Mouse (Mus musculus) regulatory T cell (primary cell): ENCODE data around the gene Slco2a1.
"Not testable (repeated sequence)": the region's sequence is repeated elsewhere in the genome, so short reads cannot be mapped to it uniquely, and the experiment has no call there.

Experiments
- in situ Hi-C: fragments of 300-600 bp; cut with MboI, MseI; formaldehyde crosslinking; loops from one replicate; pipeline ENCODE4 v1.15.1; 2025; ENCODE audit warnings: high pct_unique_total_duplicates

Slco2a1 gene

GRCm38 (mm10) chr9:103082246-103082975 lies 93.9 kb downstream of the Slco2a1 start:
- in situ Hi-C loops, result no loop called here

DNA sequence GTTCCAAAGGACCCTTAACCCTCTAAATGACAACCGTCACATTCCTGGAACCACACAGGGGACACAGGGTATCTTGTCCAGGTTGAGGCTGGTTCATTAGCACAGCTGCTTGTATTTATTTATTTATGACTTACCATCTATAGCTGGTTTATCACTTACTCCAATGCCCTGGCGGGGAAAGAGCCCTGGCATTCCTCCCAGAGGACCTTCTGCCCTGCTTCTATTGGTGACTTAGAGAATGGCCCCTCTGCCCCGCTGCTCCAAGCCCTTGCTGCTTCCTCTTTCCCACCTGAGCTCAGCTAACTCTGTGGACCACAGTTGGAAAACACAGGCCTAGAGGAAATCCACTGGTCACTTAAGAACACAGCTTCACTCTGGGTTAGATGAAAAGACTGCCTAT lies 94.9 kb downstream of the Slco2a1 start:
- in situ Hi-C loops, result no loop called here

DNA sequence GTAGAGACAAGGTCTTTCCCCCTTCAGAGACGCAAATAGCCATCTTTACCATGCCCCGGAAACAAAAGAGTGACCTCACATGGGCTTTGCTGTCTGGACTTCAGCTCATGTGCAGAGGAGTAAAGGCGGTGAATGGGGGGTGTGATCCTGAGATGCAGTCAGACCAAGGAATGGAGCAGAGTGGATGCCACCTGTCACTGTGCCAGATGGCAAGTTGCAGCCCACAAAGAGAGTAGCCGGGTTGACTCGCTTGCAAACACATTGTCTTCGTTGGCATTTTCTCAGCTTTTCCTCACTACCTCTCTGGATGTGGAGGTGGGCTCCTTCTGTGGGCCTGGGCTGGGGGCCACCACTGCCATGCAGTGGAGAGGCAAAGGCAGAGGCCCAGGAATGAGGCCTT lies 98.2 kb downstream of the Slco2a1 start:
- in situ Hi-C loops, result no loop called here

DNA sequence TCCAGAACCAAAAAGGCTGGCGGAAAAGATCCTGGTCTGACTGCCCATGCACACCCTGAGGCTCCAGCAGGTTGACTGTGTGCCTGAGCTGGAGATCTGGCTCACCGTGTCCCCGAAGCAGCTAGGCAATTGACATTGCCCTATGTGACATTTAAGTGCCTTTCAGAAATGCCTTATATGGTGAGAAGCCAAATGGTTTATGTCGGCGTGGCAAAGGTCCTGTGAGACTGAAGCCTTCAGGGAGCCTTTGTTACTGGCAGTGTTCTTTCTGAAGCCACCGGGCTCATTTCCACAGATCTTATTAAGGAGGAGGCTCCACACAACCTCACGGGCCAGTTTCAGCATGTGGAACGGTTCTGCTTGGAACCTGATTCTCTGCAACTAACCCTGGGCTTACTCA lies 98.8 kb downstream of the Slco2a1 start:
- in situ Hi-C loops, result no loop called here

DNA sequence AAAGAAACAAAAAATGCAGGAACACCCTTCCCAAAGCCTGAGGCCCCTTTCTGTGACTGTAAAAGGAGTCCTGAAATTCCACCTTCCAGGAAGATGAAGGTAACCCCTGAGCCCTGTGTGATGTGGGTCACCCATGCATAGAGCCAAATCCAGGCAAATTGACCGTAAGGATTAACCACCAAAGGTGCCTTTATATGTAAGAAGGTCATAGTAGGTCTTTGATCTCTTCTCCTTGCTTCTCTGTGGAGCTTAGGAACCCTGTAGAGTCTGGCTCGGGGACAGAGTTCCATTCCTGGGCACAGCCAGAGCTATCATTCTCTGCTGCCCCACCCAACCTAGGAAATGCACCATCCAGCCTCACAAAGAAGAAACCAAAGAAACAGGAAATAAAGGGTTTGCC lies 100.1 kb downstream of the Slco2a1 start:
- in situ Hi-C loops, result no loop called here

DNA sequence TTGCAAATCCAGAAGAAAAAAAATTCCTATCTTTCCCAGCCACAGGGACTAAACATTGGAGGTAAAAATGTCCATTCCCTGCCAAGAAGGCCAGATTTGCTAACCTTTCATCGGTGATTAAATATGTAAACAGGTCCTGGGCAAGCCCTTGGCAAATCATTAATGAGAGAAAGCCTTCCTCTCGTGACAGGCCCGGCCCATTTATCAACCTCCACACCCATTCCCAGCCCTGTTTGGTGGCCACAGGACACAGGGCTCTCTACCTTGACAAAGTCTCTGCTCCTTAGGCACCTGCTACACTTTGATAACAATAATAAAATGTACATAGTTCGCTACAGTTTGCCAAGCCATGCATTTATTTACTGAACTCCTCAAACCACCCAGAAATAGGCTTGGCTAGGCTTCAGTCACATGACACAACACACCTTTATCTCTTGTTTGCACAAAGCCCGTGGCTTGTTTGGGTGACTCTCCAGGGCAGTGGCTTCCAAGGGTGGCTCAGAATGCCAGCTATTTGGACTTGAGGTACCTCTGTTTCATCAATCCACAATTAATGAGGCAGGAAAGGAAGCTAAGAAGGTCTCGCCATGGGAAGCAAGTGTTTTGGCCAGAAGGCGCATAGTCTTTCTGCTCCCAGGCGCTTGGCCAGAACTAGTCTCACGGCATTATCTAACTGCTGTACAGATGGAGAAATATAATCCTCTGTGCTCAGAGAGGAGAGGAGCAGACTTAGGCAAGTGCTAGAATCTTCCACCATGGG lies 101.8 kb downstream of the Slco2a1 start:
- in situ Hi-C loops, result loop anchor here (5.0 kb wide), 1 partner anchor 212 kb away; no protein-coding TSS in a partner anchor

DNA sequence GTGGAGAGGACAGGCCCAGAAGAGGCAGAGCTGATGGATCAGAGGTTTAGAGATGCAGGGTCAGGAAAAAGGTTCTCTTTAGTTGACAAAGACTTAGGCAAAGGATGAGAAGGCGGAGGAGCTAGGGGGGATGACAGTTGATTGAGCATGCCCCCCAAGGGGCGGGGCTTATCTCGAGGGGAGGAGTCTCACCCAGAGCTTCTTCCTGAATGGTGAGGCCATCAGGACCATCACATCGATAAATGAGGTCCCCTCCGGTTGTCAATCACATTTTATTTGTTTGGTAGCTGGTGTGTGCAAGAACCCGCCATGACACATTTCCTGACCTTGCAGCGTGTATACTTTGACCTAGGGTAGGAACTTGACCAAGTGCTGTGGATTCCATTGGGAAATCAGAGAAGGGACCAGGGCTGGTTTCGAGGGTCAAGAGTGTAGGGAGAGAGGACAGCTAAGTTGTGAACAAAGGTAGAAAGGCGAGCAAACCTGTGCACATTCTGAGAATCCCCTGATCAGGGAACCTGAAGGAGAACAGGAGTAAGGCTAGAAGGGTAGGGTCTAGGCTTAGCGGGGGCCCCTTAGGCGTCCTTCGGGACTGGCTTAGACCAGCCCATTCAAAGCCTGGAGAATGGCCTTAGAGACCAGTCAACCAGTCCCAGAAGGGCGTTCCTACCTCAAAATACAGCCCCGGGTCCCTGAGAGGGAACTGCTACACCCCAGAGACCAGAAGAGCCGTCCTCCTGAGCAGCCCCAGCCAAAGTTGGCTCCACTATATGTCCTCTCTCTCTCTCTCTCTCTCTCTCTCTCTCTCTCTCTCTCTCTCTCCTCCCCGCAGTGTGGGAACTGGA lies 102.7 kb downstream of the Slco2a1 start:
- in situ Hi-C loops, result loop anchor here (5.0 kb wide), 1 partner anchor 211 kb away; no protein-coding TSS in a partner anchor

DNA sequence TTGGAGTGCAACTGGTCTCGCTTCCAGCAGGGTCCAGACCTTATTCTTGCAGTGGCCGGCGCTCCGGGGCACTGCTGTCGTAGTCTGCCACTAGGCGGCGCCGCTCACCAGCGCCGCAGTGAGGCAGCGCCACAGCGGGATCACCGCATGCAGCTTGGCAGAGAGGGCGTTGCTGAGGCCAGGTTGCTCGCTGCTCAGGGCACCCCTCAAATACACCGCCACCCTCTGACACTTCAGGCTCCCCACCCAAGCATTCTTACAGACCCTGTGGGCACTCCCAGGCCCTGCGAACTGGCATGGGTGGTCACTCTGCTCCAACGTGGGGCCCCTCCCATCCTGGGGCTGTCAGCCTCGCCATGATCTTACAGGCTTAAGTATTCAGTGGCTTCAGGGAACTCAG lies 103.7 kb downstream of the Slco2a1 start:
- in situ Hi-C loops, result loop anchor here (5.0 kb wide), 1 partner anchor 210 kb away; no protein-coding TSS in a partner anchor

GRCm38 (mm10) chr9:103093681-103094080 lies 105.2 kb downstream of the Slco2a1 start:
- in situ Hi-C loops, result loop anchor here (5.0 kb wide), 1 partner anchor 209 kb away; no protein-coding TSS in a partner anchor

- in situ Hi-C loops, result not testable (repeated sequence)
Measured at GRCm38 (mm10) chr9:103108341-103108798, 119.9 kb downstream of the Slco2a1 start.

- in situ Hi-C loops, result no loop called here
Measured at GRCm38 (mm10) chr9:103108943-103109670, 120.6 kb downstream of the Slco2a1 start.

DNA sequence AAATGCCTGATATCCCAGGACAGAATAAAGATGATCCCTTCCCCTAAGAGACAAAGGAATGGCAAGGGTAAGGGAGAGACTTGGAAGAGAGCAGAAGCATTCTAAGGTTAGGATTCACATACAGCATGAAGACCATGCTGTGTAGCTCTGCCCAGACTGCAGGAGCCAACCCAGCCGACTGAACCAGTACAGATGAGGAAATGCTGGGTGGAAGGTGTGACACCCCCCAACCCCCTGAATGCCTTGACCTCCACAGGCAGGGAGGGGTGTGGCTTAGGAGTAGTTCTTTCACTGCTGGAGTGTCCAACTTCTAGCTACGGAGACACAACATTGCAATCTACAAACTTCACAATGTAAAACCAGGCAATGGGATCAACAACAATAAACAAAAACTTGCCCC lies 121.4 kb downstream of the Slco2a1 start:
- in situ Hi-C loops, result loop anchor here (5.0 kb wide), 1 partner anchor 257 kb away; the partner anchor contains the start of gene Cdv3

DNA sequence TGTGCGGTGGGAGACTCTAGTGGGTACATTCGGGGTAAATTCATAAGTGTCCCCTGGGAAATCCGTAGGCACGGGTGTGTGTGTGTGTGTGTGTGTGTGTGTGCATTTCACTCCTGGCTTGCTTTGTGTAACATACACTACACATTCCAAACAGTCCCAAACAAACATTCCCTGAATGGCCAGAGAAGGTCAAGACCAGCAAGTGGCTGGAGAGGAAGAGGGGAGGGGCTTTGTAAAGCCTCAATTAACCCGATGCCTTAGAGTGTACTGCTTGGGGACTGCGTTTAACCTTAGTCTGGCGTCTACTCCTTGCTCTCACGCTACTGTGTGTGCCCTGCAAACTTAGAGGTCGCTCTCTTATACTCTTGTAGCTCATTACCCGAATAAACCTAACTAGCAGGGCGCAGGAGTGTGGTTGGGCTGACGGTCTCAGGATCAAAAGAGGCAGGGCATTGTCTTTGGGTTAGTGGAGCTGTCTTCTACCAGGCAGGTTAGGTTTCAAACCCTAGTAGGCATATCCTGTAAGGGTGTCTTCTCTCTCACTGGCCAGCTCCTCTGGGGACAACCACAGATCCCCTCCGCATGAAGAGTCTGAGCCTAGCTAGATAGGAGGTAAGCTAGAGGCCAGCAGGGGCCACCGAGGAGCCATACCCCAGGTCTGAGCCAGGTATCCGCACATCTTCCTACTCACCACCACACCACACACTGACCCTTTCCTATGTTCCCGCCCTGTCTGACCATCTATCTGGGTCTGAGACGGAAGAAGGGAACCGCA lies 122.4 kb downstream of the Slco2a1 start:
- in situ Hi-C loops, result loop anchor here (5.0 kb wide), 1 partner anchor 256 kb away; the partner anchor contains the start of gene Cdv3

- in situ Hi-C loops, result loop anchor here (5.0 kb wide), 1 partner anchor 255 kb away; the partner anchor contains the start of gene Cdv3
Measured at GRCm38 (mm10) chr9:103111621-103112470, 123.3 kb downstream of the Slco2a1 start, which contains the start of gene Rab6b. Gene Rab6b, plus strand, starts transcription at chr9:103111787.

DNA sequence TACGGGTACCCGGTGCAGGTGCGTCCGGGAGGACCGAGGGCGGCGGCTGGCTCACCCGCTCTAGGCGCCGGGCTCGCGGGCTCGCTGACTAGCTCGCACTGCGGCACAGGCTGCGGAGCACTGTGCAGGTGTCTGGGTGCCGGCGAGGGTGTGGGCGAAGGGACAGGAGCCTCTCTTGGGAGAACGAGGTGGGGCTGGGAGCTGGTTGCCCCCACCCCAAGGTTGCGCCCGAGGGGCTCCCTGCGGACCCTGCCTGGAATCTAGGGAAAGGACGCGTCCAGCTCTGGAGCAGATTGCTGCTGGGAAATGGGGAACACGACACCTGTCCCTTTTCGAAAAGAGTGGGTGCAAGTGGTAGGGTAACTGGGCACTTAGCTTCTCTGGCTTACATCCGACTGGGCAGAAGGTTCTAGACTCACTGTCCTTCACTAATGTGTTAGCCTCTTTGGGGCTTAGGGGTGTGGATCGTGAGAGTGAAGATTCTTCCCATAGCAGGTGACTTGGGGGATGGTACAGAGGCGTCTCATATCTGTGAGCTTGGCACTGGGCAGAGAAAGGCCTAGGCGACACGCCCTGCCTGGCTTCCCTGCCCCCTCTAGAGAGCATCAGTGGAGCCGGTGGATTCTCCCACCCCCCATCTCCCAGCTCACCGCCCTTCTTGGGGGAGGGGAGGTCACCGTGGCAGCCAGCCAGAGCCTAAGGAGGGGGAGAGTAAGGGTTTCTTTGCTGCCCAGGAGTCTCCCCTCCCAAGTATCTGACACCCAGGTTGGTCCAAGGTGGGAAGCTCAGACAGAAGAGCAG lies 124.2 kb downstream of the Slco2a1 start:
- in situ Hi-C loops, result loop anchor here (5.0 kb wide), 1 partner anchor 255 kb away; the partner anchor contains the start of gene Cdv3

GRCm38 (mm10) chr9:103113351-103113750 lies 124.8 kb downstream of the Slco2a1 start:
- in situ Hi-C loops, result loop anchor here (5.0 kb wide), 1 partner anchor 254 kb away; the partner anchor contains the start of gene Cdv3

DNA sequence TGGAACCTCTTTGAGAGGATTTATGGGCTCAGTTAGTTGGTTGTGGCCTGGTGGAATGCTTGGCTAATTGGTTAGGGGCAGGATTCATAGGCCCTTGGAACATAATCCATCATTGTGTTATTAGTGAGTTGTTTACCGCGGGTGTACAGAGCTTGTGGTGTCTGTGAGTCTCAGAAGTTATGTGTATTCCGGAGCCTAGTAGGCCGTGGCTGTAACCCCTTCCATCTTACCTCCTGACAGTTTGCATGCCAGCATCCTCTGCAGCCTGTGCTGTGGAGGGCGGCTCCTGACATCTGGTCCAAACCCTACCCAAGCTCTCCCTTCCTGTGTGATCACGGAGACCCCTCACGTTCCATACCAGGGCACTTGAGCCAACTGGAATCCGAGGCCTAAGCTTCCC lies 125.8 kb downstream of the Slco2a1 start:
- in situ Hi-C loops, result loop anchor here (5.0 kb wide), 1 partner anchor 253 kb away; the partner anchor contains the start of gene Cdv3

DNA sequence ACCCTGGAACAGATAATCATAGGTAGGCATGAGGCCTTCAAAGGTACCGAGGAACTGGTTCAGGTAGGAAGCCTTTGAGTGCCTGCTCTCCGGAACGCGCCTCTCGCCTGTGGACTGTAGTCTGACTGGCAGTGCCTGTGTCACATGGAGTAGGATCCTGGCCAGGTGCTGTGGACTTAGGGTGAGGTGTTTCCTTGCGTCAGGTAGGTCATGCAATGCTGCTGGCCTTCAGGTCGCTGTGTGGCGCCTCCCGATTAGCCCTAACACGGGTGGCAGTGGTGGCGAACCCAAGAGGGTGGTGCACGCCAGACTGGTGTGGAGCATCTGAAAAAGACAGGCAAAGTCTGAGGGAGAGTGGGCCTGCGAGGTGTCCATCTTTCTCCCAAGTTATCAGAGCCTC lies 126.4 kb downstream of the Slco2a1 start:
- in situ Hi-C loops, result loop anchor here (5.0 kb wide), 1 partner anchor 252 kb away; the partner anchor contains the start of gene Cdv3
